ENCODE assay signal across 20 mouse cellular contexts in the genomic region with DNA sequence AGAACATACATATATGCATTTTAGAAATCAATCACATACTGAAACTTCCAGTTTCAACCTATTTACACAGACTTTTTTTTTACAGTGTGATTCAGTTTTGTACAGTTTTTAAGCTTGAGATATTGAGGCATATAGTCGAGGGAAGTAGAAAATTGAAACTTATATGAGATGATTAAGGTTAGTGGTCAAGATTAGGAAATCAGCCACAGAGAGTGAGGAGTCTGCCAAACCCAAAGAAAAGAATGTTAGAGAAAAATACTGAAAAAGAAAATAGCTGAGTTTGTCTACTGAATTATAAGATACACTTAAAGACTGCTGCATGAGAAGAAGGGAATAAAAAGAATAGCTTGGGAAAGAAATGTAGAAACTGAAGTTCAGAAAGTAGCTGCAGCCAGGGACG.
"Had no signal": no experiment of that assay in that cellular context is flagged by ENCODE, and none has a peak within 500 bp of the region (broad histone marks: within the 10 kb centered on the region; RNA-seq: fewer than 3 reads in every experiment).

No protein-coding gene starts in this region.

- H3K27ac ChIP-seq: lung, embryonic 15.5 days; macrophage; midbrain, embryonic 13.5 days; midbrain, embryonic 15.5 days; neural tube, embryonic 13.5 days; neural tube, embryonic 15.5 days had no signal

- H3K4me2 ChIP-seq: lung, embryonic 15.5 days; midbrain, embryonic 11.5 days; midbrain, embryonic 13.5 days; midbrain, embryonic 15.5 days; neural tube, embryonic 13.5 days; neural tube, embryonic 15.5 days had no signal

- H3K36me3 ChIP-seq: lung, embryonic 15.5 days; midbrain, embryonic 13.5 days; midbrain, embryonic 15.5 days; neural tube, embryonic 13.5 days; neural tube, embryonic 15.5 days had no signal

- ATAC-seq: lung, postnatal 0 days; midbrain, embryonic 13.5 days; midbrain, embryonic 15.5 days had no signal

- H3K27me3 ChIP-seq: lung, embryonic 15.5 days; megakaryocyte, embryonic 14.5 days; midbrain, embryonic 13.5 days; midbrain, embryonic 15.5 days; neural tube, embryonic 13.5 days; neural tube, embryonic 15.5 days had no signal

- H3K9ac ChIP-seq: lung, embryonic 15.5 days; midbrain, embryonic 13.5 days; midbrain, embryonic 15.5 days; neural tube, embryonic 13.5 days; neural tube, embryonic 15.5 days had no signal

- H3K9me3 ChIP-seq: lung, embryonic 15.5 days; megakaryocyte, embryonic 14.5 days; midbrain, embryonic 13.5 days; midbrain, embryonic 15.5 days; neural tube, embryonic 13.5 days; neural tube, embryonic 15.5 days had no signal

- DNase-seq: lung, adult 2 months; lung, postnatal 14 days; lung, postnatal 36 days; retina, postnatal 1 day; right cerebral cortex, adult 18-20 months; right cerebral cortex, postnatal 25 days; right cerebral cortex, postnatal 4 days; spleen, adult 18-20 months; thymus, adult 18-20 months; thymus, postnatal 14 days; thymus, postnatal 36 days had no signal

- H3K4me3 ChIP-seq: lung, embryonic 15.5 days; megakaryocyte, embryonic 14.5 days; midbrain, embryonic 13.5 days; midbrain, embryonic 15.5 days; neural tube, embryonic 13.5 days; neural tube, embryonic 15.5 days had no signal

- H3K4me1 ChIP-seq: megakaryocyte, embryonic 14.5 days; midbrain, embryonic 15.5 days had no signal
